Mouse (Mus musculus) hindbrain, embryonic 13.5 days (tissue): ENCODE measurements around the gene Zdhhc20. TPM values are rescaled to one million over a fixed set of nuclear protein-coding genes. Genes with fewer than 3 reads are reported as not detected.
"Not testable (repeated sequence)": the region's sequence is repeated elsewhere in the genome, so short reads cannot be mapped to it uniquely, and the experiment has no call there.

ENCODE experiments used
- ATAC-seq: fragments of 200-750 bp; cut with Nextera tagmentation; 2 replicates; pipeline ENCODE4 v1.8.0; 2017; ENCODE audit warnings: moderate TSS enrichment; ENCODE audit not compliant: low FRiP score
- H3K27ac ChIP-seq: fragments of 300-500 bp; sonication (generic); 2 replicates; pipeline ENCODE4 v1.5.1; 2015; ENCODE audit warnings: inconsistent platforms, mild to moderate bottlenecking, moderate library complexity
- H3K27me3 ChIP-seq: fragments of 300-500 bp; sonication (generic); 2 replicates; pipeline ENCODE4 v1.6.1; 2015; ENCODE audit warnings: mild to moderate bottlenecking, inconsistent platforms
- H3K36me3 ChIP-seq: fragments of 300-500 bp; sonication (generic); 2 replicates; pipeline ENCODE4 v1.6.1; 2015; ENCODE audit warnings: mild to moderate bottlenecking, inconsistent platforms
- H3K4me1 ChIP-seq: fragments of 300-500 bp; sonication (generic); replicated peaks from 2 replicates; pipeline ENCODE4 v1.6.1; 2015; ENCODE audit warnings: inconsistent platforms
- H3K4me2 ChIP-seq: fragments of 300-500 bp; sonication (generic); 2 replicates; pipeline ENCODE4 v1.6.1; 2015; ENCODE audit warnings: inconsistent platforms, mild to moderate bottlenecking, moderate library complexity
- H3K4me3 ChIP-seq: fragments of 300-500 bp; sonication (generic); 2 replicates; pipeline ENCODE4 v1.5.1; 2015; ENCODE audit warnings: mild to moderate bottlenecking, inconsistent platforms
- H3K9ac ChIP-seq: fragments of 300-500 bp; sonication (generic); 2 replicates; pipeline ENCODE4 v1.6.1; 2015; ENCODE audit warnings: mild to moderate bottlenecking, inconsistent platforms
- H3K9me3 ChIP-seq: fragments of 300-500 bp; sonication (generic); 2 replicates; pipeline ENCODE4 v1.6.1; 2016; ENCODE audit warnings: inconsistent platforms
- WGBS: fragments of 180-500 bp; shearing (Covaris S2); methylation state at CpG from one replicate; pipeline ENCODE4 v1.1.7; 2015; 5-methylcytosine and 5-hydroxymethylcytosine counted together
- polyA plus RNA-seq: library from polyadenylated mRNA; unstranded; fragments of >200 nt; fragmentation: Nextera tagmentation; extraction: Ambion mirVana; gene quantifications from 2 replicates; pipeline ENCODE4 v1.2.1, GENCODE M21; 2015

Zdhhc20 gene
- polyA plus RNA-seq, 1 experiment from 2014 or later = 46.6 TPM

- Histone ChIP-seq H3K4me1 (peaks cover 32% of the 10 kb centered on the region), H3K4me3 (no peak overlapping the region), H3K9me3 (no peaks in the 10 kb centered on the region), H3K4me2 (no peak overlapping the region), H3K27me3 (no peaks in the 10 kb centered on the region), H3K36me3 (no peaks in the 10 kb centered on the region), H3K9ac (no peak overlapping the region), H3K27ac (no peak overlapping the region)
- WGBS = 76% methylated on average over 4 of the region's 4 CpGs
- no peak for ATAC-seq
These were observed 7.4 kb downstream of the Zdhhc20 start for GRCm38 (mm10) chr14:57882720-57883119.

- H3K4me1 ChIP-seq = peaks cover 23% of the 10 kb centered on the region
- no peak overlapping the region for H3K9ac ChIP-seq
- H3K36me3 ChIP-seq = no peaks in the 10 kb centered on the region
- no peak overlapping the region for H3K4me2 ChIP-seq
- no peaks in the 10 kb centered on the region for H3K9me3 ChIP-seq
- H3K4me3 ChIP-seq = no peak overlapping the region
- no peaks in the 10 kb centered on the region for H3K27me3 ChIP-seq
- WGBS = 47% methylated on average over 4 of the region's 4 CpGs
- ATAC-seq = no peak
- H3K27ac ChIP-seq = peak overlapping the region; percentile 62
These were observed 8.3 kb downstream of the Zdhhc20 start for GRCm38 (mm10) chr14:57881793-57882192.

DNA sequence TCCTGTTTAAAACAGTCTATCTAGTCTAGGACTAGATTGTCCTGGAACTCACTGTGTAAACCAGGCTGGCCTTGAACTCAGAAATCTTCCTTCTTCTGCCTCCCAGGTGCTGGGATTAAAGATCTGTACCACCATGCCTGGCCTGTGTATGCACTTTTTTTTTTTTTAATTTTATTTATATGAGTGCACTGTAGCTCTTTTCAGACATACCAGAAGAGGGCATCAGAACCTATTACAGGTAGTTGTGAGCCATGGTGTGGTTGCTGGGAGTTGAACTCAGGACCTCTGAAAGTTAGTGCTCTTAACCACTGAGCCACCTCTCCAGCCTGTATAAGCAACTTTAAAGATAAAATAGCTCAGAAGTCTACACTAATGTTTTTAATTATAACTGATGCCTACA, 9.0 kb downstream of the Zdhhc20 start:
- Histone ChIP-seq H3K9ac (no peak overlapping the region), H3K36me3 (no peaks in the 10 kb centered on the region), H3K27ac (no peak overlapping the region), H3K9me3 (no peaks in the 10 kb centered on the region), H3K4me3 (no peak overlapping the region), H3K4me2 (no peak overlapping the region), H3K4me1 (peaks cover 21% of the 10 kb centered on the region), H3K27me3 (no peaks in the 10 kb centered on the region)
- no peak for ATAC-seq

DNA sequence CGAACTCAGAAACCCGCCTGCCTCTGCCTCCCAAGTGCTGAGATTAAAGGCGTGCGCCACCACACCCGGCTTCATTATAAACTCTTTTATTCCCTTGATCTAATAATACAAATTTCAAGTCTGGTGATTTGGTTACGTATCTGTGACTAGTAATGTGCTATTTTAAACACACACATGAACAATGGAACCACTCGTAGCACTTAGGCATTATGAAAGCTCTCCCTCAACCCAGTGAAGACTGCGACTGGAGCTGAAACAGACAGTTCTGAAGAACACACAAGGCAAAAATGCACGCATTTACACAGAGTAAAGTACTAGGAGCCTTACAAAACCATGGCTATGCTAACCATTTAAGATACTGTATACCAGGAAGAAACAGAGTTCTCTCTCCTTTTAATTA, 12.2 kb downstream of the Zdhhc20 start:
- Histone ChIP-seq H3K4me2 (no peak overlapping the region), H3K36me3 (peaks cover 4% of the 10 kb centered on the region), H3K27me3 (no peaks in the 10 kb centered on the region), H3K9me3 (no peaks in the 10 kb centered on the region), H3K4me3 (no peak overlapping the region), H3K27ac (no peak overlapping the region), H3K9ac (no peak overlapping the region), H3K4me1 (peaks cover 17% of the 10 kb centered on the region)
- WGBS = 93% methylated on average over 9 of the region's 9 CpGs
- ATAC-seq = no peak

GRCm38 (mm10) chr14:57866676-57867276, 23.3 kb downstream of the Zdhhc20 start:
- Histone ChIP-seq H3K27me3 (no peaks in the 10 kb centered on the region), H3K4me2 (no peak overlapping the region), H3K4me1 (no peaks in the 10 kb centered on the region), H3K27ac (no peak overlapping the region), H3K9ac (no peak overlapping the region), H3K4me3 (no peak overlapping the region), H3K9me3 (no peaks in the 10 kb centered on the region), H3K36me3 (peaks cover 53% of the 10 kb centered on the region)
- 97% methylated on average over 3 of the region's 3 CpGs for WGBS
- ATAC-seq = no peak

- ATAC-seq = no peak
- Histone ChIP-seq H3K4me1 (no peaks in the 10 kb centered on the region), H3K36me3 (peaks cover 53% of the 10 kb centered on the region), H3K27ac (no peak overlapping the region), H3K4me3 (no peak overlapping the region), H3K4me2 (no peak overlapping the region), H3K9ac (no peak overlapping the region), H3K9me3 (no peaks in the 10 kb centered on the region), H3K27me3 (no peaks in the 10 kb centered on the region)
- WGBS = 90% methylated on average over 3 of the region's 3 CpGs
These were observed 24.8 kb downstream of the Zdhhc20 start for GRCm38 (mm10) chr14:57865256-57865655.

GRCm38 (mm10) chr14:57863129-57863528, 26.9 kb downstream of the Zdhhc20 start:
- Histone ChIP-seq H3K4me2 (no peak overlapping the region), H3K36me3 (peaks cover 51% of the 10 kb centered on the region), H3K4me3 (no peak overlapping the region), H3K9ac (no peak overlapping the region), H3K27ac (no peak overlapping the region), H3K9me3 (no peaks in the 10 kb centered on the region), H3K27me3 (no peaks in the 10 kb centered on the region), H3K4me1 (no peaks in the 10 kb centered on the region)
- 85% methylated on average over 2 of the region's 2 CpGs for whole genome bisulfite sequencing
- no peak for ATAC-seq

DNA sequence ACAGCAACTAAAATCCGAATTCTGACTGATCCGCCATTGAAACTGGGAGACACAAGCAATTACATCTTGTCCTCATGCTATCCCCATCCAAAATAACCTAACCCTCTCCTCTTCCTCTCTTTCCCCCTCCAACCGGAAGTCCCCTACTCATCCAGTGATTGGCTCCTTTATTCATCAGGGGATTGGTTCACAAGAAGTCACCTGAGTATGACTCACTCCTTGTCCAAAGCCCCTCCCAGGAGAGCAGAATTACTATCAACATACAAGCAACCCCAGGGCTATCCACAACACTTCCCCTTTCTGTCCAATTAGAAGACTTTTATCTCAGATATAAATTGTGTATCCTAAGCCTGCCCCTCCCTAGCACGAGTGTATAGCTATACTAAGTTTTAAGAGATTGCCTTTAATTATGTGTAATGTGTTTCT, 28.1 kb downstream of the Zdhhc20 start:
- H3K9me3 ChIP-seq = no peaks in the 10 kb centered on the region
- no peak overlapping the region for H3K4me2 ChIP-seq
- H3K27ac ChIP-seq = no peak overlapping the region
- no peaks in the 10 kb centered on the region for H3K4me1 ChIP-seq
- no peak overlapping the region for H3K9ac ChIP-seq
- peaks cover 52% of the 10 kb centered on the region for H3K36me3 ChIP-seq
- no peaks in the 10 kb centered on the region for H3K27me3 ChIP-seq
- ATAC-seq = no peak
- WGBS = 90% methylated on average over 4 of the region's 4 CpGs
- no peak overlapping the region for H3K4me3 ChIP-seq

DNA sequence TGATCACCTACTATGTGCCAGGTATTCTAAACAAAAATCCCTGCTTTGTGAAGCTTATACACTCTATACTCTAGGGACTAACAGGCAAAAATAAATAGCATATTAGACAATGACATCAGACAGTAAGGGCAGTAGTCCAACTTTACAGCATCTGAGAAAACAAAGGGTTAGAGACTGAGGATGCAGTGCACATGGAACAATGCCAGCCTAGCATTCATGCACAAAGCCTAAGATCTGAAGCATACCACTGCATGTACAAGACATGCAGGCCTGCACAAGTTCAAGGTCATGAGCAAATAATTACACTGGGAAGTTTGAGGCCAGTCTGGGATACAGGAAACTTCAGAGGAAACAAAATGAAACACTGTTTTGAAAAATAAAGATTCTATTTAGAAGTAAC, 30.6 kb downstream of the Zdhhc20 start:
- Histone ChIP-seq H3K36me3 (peaks cover 41% of the 10 kb centered on the region), H3K4me3 (no peak overlapping the region), H3K4me2 (no peak overlapping the region), H3K27me3 (no peaks in the 10 kb centered on the region), H3K27ac (no peak overlapping the region), H3K9me3 (no peaks in the 10 kb centered on the region), H3K9ac (no peak overlapping the region), H3K4me1 (no peaks in the 10 kb centered on the region)
- ATAC-seq = no peak

DNA sequence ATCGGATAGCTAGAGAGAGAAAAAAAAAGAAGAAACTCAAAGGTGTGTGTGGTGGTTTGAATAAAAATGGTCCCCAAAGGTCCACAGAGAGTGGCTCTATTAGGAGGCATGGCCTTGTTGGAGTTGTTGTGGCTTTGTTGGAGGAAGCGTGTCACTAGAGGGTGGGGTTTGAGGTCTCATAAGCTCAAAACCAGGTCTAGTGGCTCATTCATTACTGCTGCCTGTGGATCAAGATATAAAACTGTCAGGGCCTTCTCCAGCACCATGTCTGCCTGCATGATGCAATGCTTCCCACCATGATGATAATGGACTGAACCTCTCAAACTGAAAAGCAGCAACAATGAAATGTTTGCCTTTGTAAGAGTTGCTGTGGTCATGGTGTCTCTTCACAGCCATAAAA, 31.5 kb downstream of the Zdhhc20 start:
- Histone ChIP-seq H3K9ac (no peak overlapping the region), H3K4me1 (no peaks in the 10 kb centered on the region), H3K4me3 (no peak overlapping the region), H3K36me3 (peaks cover 37% of the 10 kb centered on the region), H3K4me2 (no peak overlapping the region), H3K9me3 (no peaks in the 10 kb centered on the region), H3K27ac (no peak overlapping the region), H3K27me3 (no peaks in the 10 kb centered on the region)
- ATAC-seq = no peak
- WGBS = 89% methylated on average over 2 of the region's 2 CpGs

DNA sequence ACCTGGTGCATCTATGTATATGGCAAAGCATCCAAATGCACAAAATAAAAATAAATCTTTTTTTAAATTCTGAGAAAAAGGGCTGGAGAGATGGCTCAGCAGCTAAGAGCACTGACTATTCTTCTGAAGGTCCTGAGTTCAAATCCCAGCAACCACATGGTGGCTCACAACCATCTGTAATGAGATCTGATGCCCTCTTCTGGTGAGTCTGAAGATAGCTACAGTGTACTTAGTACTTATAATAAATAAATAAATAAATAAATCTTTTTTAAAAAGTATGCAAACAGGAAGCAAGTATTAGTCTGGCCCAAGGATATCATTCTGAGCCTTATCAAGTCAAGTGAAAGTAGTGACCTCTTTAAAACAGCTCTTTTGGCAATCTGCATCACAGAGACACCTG, 34.0 kb downstream of the Zdhhc20 start:
- H3K4me3 ChIP-seq, H3K4me1 ChIP-seq, H3K9ac ChIP-seq, H3K9me3 ChIP-seq, H3K27me3 ChIP-seq, H3K4me2 ChIP-seq, ATAC-seq, H3K27ac ChIP-seq: not testable (repeated sequence)
- H3K36me3 ChIP-seq = peaks cover 48% of the 10 kb centered on the region

GRCm38 (mm10) chr14:57852961-57853360, 37.1 kb downstream of the Zdhhc20 start:
- Histone ChIP-seq H3K9me3 (no peaks in the 10 kb centered on the region), H3K36me3 (peaks cover 48% of the 10 kb centered on the region), H3K4me3 (no peak overlapping the region), H3K27ac (no peak overlapping the region), H3K27me3 (no peaks in the 10 kb centered on the region), H3K9ac (no peak overlapping the region), H3K4me1 (no peaks in the 10 kb centered on the region), H3K4me2 (no peak overlapping the region)
- ATAC-seq = no peak
- 77% methylated on average over 2 of the region's 2 CpGs for WGBS

- H3K4me2 ChIP-seq = no peak overlapping the region
- H3K9ac ChIP-seq = no peak overlapping the region
- no peaks in the 10 kb centered on the region for H3K4me1 ChIP-seq
- H3K27me3 ChIP-seq = no peaks in the 10 kb centered on the region
- no peak overlapping the region for H3K27ac ChIP-seq
- no peak for ATAC-seq
- WGBS = 90% methylated on average over 3 of the region's 3 CpGs
- no peak overlapping the region for H3K4me3 ChIP-seq
- peaks cover 50% of the 10 kb centered on the region for H3K36me3 ChIP-seq
- H3K9me3 ChIP-seq = no peaks in the 10 kb centered on the region
These were observed 39.7 kb downstream of the Zdhhc20 start for GRCm38 (mm10) chr14:57850330-57850729.
